Comparison of ENCODE assay signal across 19 mouse cellular contexts in genomic region chr12:104853374-104853773, GRCm38 (mm10). TPM values are rescaled to one million over a fixed set of nuclear protein-coding genes. Genes with fewer than 3 reads are reported as not detected.
DNase-seq lines count a peak whose midpoint lies in the region; TF ChIP-seq lines count a peak whose summit lies in the region.
"Had no signal": no experiment of that assay in that cellular context is flagged by ENCODE, and none has a peak within 500 bp of the region (broad histone marks: within the 10 kb centered on the region; RNA-seq: fewer than 3 reads in every experiment).

No protein-coding gene starts in this region.

- no peak overlapping the region for H3K4me3 ChIP-seq in left cerebral cortex, adult 2 months
- H3K4me3 ChIP-seq in cortical plate, adult 2 months (ENCODE audit: insufficient read depth, low read length), result no peak overlapping the region
- H3K4me3 ChIP-seq: embryonic facial prominence, embryonic 10.5 days; embryonic facial prominence, embryonic 12.5 days; forebrain, embryonic 13.5 days; forebrain, embryonic 15.5 days had no signal

- intact Hi-C loops in left cerebral cortex, adult 2 months (cut with DNase I), result no loop called here
- intact Hi-C loops in left cerebral cortex, postnatal 4 days (cut with DNase I), result no loop called here

- H3K4me1 ChIP-seq in cortical plate, adult 2 months (ENCODE audit: control insufficient read depth, insufficient read depth, low read length), result peaks cover 1% of the 10 kb centered on the region; the same call in 1 of the 2 replicates
- H3K4me1 ChIP-seq: forebrain, embryonic 15.5 days had no signal

- 0 out of 2 replicates have a peak overlapping the region, but pooled peaks have one; percentile 16 for H3K27ac ChIP-seq in left cerebral cortex, adult 2 months
- peak overlapping the region; percentile 4; the same call in 1 of the 2 replicates for H3K27ac ChIP-seq in cortical plate, adult 2 months (ENCODE audit: insufficient read depth, low read length)
- H3K27ac ChIP-seq: embryonic facial prominence, embryonic 10.5 days; embryonic facial prominence, embryonic 12.5 days; forebrain, embryonic 13.5 days; forebrain, embryonic 15.5 days had no signal

- TF ChIP-seq CTCF in left cerebral cortex, adult 2 months (IDR thresholded peaks at IDR 0.05), result no peak
- TF ChIP-seq CTCF in cortical plate, adult 2 months (IDR thresholded peaks at IDR 0.05; ENCODE audit: extremely low read depth, insufficient read depth, low read length), result no peak

- no peak for TF ChIP-seq POLR2A in cortical plate, adult 2 months (IDR thresholded peaks at IDR 0.05; ENCODE audit: extremely low read depth, insufficient read depth, low read length)

- DNase-seq in cerebellum, postnatal 14 days, result peak; percentile 64 to 76
- DNase-seq in cerebellum, adult 11 months, result no peak
- no peak for DNase-seq in left cerebral cortex, adult 2 months (ENCODE audit: extremely low spot score in 1 of 2, low spot score in 2 of 2)
- DNase-seq in left cerebral cortex, postnatal 4 days, result no peak
- DNase-seq in thymus, postnatal 36 days, result no peak
- DNase-seq: adrenal gland, adult 2 months; adrenal gland, postnatal 10 days; adrenal gland, postnatal 25 days; cerebellum, adult 11-12 months; cerebellum, adult 8-10 months; cerebellum, adult 9-11 months; cerebellum, postnatal 36 days; forebrain, postnatal 0 days had no signal

RNA-seq across cellular contexts. Expression of gene Clmn, which starts 11.5 kb away (rescaled TPM):
- 10 to 100 TPM; 43.1 to 51.7 TPM for total RNA-seq in left cerebral cortex, adult 2 months (2021)
- total RNA-seq in left cerebral cortex, postnatal 4 days (2021), result 10 to 100 TPM in 1 of 2 experiments, 1 to 10 TPM in 1; 8.3 to 10.1 TPM
- 20.6 and 21.2 TPM in 2 replicates for polyA plus RNA-seq in cortical plate, adult 2 months (2012; rRNA removed)
- total RNA-seq: MEL had no signal

Comparison
In these comparisons a context has a peak if more than half of its experiments do, and no peak if none do; other contexts are left out.
1. DNase-seq: peak in cerebellum, postnatal 14 days (2 of 2); none in cerebellum, adult 11 months (single experiment), left cerebral cortex, adult 2 months (0 of 2), left cerebral cortex, postnatal 4 days (single experiment) and thymus, postnatal 36 days (0 of 2).